Mouse (Mus musculus) urinary bladder, postnatal 36 days (tissue): ENCODE results near the gene G0s2.
"Not testable (repeated sequence)": the region's sequence is repeated elsewhere in the genome, so short reads cannot be mapped to it uniquely, and the experiment has no call there.

Source experiments
- DNase-seq, 2 experiments: peaks; one replicate each; pipeline ENCODE4 v3.0.0; 2022; ENCODE audit warnings: low spot score in 2 of 2, mixed read lengths in 1 of 2

The G0s2 gene

DNA sequence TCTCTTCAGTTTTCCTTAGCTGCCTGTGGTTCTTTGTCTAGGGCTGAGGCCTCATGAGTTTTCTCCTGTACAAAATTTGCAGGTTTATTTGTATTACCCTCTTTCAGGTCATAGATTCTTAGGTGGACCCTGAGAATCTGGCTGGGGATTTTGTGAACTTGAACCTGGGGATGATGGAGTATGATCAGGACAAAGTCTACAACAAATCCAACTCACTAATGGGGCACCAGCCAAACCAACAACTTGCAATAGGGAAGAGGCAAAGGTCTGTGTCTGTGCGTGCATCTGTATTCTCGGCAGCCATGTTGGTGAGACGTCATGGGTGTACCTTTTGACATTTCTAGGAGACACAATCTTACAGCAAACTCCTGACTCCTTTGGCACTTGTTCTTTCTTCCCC is 16.1 kb upstream of the G0s2 start:
- DNase-seq: no peak

DNA sequence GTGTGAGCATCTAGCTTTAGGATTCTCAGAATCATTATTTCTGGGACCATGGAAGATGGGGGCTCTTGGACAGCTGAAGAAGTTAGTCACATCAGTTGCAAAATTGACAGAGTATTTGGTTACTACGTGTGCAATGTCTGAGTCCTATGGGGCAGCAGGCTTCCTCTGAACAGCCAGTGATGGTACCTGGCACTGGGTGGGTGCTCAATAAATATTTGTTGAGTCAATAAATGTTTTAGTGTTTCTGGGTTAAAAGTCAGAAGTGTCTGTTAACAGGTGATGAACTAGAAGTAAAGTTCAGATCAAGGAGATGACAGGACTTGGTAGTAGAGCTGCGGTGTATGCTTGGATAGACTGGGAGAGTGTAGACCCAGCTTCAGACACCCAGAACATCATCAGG is 14.6 kb upstream of the G0s2 start:
- DNase-seq: no peak

DNA sequence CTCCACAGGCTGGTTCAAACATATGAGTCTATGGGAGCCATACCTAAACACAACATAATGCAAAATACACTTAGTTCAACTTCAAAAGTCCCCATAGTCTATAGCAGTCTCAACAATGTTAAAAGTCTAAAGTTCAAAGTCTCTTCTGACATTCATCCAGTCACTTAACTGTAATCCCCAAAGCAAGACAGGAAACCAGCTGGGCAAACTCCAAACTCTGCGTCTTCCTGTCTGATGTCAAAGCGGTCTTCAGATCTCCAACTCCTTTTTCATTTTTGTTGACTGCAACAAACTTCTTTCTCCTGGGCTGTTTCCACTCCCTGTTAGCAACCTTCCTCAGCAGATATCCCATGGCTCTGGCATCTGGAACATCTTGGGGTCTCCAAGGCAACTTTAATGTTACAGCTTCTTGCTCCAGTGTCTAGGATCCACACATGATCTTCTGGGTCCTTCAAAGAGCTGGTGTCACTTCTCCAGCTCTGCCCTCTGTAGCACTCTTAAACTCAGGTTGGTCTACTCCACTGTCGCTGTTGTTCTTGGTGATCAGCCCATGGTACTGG is 12.8 kb upstream of the G0s2 start:
- DNase-seq: not testable (repeated sequence)

DNA sequence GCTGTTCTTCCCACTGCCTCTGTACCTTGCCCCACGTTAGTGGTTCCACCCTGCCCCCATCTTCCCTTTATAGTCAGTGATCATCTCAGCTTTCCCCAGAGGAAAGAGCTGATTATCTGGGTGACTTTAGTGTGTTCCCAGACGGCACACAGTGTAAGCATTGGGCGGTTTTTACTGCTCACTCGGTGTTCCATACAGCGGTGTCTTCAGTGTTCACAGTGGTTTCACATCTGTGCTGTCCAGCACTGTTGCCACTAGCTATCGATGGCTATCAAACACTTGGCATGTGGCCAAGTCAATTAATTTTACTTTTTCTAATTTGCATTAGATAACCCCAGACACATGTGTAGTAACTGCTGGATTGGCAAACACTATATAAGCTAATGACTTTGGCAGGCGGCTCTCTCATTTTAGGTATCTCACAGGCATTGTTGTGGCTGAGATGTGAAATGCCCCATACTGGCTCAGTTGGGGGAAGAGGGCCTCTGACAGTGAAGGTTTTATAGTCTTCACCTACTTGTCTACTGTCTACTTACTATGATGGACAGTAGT is 11.3 kb upstream of the G0s2 start:
- DNase-seq: no peak

- no peak for DNase-seq
Measured at GRCm38 (mm10) chr1:193281344-193281743, 8.3 kb upstream of the G0s2 start.

DNA sequence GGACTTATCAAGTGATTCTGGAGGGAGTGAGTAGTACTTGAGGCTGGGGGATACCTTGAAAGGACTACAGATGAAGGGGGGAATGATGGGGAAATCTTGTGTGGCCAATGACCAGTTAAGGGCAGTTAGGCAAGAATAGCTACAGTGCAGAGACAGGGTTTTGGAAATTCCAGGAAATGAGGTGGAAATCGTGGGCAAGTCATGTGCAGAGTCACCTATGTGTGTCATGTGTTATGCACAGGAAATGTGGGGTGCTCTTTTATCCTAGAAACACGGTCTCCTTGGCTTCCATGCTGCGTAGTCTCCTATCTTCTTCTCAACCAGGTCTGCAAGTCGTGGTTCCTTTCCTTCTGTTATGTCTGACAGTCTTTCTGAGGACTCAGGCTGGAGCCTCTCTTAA is 6.5 kb upstream of the G0s2 start:
- no peak for DNase-seq

- DNase-seq: peak in 1 of 2 experiments; percentile 55
Measured at GRCm38 (mm10) chr1:193278414-193279045, 5.5 kb upstream of the G0s2 start.

- no peak for DNase-seq
Measured at GRCm38 (mm10) chr1:193274407-193275071, 1.5 kb upstream of the G0s2 start.

DNA sequence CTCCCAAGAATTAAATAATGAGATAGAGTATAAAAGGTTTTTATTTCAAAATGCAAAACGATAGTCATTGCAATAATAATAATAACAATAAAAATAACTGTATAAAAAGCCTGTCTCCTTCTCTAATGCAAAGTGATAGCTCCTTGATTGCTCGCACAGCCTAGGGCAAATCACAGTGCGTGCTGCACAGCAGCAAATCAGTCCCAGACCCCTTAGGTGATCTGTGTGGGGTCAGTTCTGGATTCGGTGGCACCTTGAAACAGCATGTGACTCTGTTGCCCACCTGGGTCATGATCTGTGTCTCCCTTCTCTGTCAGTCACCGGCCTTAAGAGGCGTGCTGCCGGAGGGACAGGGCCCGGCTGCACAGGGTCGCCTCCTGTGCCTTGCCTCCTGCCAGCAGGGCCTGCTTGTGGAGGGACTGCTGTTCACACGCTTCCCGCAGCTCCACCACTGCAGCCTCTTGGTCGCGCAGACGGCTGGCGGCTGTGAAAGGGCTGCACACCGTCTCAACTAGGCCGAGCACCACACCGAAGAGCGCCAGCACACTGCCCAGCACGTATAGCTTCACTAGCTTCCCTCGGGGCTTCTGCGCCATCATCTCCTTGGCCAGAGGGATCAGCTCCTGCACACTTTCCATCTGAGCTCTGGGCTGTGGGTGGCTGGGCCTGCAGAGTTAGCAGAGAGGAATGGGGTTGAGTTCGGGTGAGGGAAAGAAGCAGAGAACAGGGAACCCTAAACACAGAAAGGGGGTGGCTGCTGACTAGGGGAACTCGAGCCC is 691 bp downstream of the G0s2 start:
- no peak for DNase-seq

DNA sequence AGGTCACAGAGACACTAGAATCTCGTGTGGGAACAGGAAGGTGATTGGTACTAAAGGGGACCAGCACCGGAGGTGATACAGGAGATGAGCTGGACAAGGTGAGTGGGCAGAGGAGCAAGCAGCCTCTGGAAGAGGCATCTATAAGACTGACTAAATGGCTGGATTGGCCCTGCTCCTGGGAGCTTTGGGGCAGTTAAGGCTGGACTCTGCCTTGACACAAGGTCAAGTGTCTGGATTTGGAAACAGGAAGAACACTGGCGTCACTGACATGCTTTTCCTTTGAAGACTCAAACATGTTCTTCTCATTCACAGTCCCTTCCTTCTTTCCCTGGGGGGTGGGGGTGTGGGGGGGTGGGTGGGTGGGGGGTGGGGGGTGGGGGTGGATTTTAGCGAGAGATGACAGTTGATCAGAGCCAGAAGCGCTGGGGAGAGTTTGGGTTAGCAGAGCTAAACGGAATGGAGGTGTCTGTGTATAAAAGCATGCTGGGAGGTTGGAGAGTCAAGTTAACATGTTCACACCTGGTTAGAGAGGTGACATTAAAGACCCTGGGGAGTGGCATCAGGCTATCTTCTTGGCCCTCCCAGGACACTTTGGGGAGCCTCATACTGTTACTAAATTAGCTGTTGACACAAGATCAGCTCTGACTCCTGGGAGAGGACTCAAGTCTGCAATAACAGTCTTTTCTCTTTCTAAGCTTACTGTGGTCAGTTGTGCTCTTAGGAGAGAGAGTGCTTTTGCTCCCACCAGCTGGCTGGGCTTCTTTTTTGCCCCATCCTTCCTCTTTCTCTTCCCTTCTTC is 1.9 kb downstream of the G0s2 start:
- no peak for DNase-seq

- DNase-seq: no peak
Measured at GRCm38 (mm10) chr1:193265734-193266133, 7.3 kb downstream of the G0s2 start.

- no peak for DNase-seq
Measured at GRCm38 (mm10) chr1:193263955-193264598, 8.9 kb downstream of the G0s2 start, which contains the start of gene Hsd11b1. Gene Hsd11b1, minus strand, starts transcription at chr1:193264075.

DNA sequence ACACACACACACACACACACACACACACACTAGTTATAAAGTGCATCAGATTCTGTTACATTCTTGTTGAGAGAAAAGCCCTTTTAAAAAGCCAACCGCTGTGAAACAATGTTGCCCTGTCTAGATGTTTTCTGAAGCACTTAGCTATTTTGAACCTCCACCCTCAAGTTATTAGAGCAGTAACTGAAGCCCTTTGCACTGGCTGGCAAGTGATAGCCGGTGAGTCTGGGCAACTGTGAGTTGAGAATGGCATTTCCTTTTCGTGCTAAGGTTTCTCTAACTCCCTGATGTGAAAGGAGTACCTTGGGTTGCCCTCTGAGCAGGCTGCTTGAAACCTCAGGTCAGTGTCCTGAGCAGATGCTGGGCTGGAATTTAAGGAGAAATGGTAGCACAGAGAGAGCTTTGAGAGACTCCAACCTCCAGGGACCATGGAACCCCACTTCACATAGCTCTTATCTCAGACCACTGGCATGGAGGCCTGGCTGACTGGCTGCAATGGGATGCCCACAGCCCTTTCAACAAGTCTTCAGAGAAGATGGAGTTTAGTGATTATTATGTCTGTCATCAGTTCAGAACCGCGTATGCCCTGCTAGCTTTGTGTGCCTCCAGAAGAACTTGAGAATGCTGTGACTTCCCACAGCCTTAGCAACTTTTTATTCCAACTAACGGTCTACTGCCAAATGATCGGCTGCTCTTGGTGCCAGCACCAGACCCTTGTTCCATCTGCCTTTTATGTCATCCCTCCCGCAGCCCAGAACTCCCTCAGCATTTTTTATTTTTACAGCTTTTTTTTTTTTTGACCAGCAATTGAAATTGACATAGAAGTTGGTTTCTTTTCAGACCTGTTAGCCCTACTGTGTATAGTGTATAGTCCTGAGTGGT is 9.8 kb downstream of the G0s2 start:
- no peak for DNase-seq

- no peak for DNase-seq
Measured at GRCm38 (mm10) chr1:193261897-193262548, 11.0 kb downstream of the G0s2 start.

DNA sequence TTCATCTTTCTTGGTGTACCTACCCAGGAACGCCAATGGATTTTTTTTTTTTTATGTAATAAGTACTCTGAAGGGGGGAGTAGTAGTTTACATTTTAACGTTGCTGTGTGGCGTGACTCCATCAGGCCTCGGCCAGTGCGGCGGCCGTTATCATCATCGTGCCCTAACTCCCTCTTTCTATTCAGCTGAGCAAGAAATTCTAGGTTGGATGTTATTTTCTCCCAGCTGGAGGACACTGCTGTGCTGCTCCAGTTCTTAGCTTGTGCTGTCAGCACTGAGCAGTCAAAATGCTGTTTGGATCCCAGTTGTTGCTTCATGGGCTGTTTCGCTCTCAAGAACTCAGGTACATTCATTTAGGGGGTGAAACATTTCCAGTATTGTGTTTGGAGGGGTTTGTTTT is 13.5 kb downstream of the G0s2 start:
- no peak for DNase-seq

DNA sequence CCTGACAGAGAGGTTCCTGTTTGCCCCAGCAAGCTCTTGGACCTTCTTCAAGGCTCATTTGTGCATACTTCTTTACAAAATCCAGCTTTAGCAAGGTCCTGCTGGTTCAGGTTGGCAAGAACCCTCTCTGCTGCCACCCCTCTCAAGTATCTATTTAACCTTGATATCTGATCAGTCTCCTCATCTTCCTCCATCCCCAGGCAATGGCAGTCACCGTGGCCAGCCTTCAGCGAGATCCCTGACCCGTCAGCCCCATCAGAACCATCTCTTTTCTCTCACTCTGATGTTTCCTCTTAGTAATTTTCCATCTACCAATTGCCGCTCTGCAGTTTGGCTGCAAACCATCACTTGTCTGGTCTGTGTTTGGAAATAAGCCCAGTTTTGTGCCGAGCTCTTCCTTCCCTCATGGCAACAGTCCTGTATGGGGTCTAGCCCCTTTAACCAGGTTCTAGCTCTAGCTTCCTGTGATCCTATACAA is 16.4 kb downstream of the G0s2 start:
- no peak for DNase-seq

DNA sequence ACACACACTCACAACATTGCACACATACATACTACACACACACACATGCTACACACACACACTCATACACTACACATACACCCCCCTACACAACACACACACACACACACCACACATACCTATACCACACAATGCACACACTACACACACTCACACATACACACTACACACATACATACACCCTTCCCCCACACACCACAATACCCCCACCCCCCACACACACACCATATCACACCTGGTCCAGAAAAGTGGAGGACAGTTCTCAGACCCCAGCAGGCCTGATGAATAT is 16.8 kb downstream of the G0s2 start:
- no peak for DNase-seq

DNA sequence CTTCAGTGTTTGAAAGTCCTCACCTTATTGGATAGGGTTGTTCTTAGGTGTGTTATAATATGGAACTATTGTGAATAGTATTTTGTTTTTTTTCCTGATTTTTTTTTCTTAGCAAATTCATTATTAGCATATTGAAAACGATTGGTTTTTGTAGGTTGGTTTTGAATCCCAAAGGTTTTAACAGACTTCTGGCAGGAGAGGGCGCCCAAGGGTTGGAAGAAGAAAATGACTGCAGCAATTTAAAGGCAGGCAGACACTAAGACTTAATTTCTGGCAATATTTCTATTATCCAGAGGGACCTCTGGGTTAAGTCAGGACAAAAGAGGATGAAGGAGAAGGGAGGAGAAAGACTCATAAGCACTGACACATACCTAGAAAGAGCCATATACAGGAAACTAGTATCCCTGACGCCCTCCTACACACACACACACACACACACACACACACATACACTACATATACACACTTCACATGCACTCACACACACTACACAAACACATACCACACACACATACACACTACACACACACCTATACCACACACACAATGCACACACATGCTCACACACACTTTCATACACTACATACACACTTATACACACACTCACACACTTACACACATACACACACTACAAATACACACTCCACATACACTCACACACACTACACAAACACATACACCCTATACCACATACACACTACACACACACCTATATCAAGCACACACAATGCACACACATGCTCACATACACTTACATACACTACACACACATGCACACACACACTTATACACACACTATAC is 17.3 kb downstream of the G0s2 start:
- DNase-seq: peak; percentile 71 to 78

DNA sequence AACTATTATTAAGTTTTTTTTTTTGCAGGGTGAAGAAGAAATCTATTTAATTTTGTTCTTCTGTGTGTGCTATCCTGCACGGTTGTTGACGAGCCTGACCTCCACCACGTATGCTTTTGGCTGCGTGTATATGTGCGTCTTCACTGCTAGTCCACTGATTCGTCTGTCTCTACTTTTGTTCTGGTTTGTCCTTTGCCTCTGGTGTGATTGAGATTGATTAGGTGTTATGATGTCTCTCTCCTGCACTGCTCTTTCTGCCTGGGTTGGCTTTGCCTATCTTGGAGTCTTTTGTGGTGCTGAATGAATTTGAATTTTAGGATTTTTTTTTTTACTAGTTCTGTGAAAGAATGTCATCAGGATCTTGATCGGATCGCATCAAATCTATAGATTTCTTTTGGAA is 18.0 kb downstream of the G0s2 start:
- no peak for DNase-seq
